ENCODE assay signal across 24 mouse cellular contexts in genomic region chr5:105909209-105909608, GRCm38 (mm10). TPM values are rescaled to one million over a fixed set of nuclear protein-coding genes. Genes with fewer than 3 reads are reported as not detected.
A peak's percentile ranks its signal among the peaks of the same experiment; 100 is the strongest.
DNase-seq lines count a peak whose midpoint lies in the region; ATAC-seq and TF ChIP-seq lines count a peak whose summit lies in the region.
"Had no signal": no experiment of that assay in that cellular context is flagged by ENCODE, and none has a peak within 500 bp of the region (broad histone marks: within the 10 kb centered on the region; RNA-seq: fewer than 3 reads in every experiment).

No protein-coding gene starts in this region.

- no peak overlapping the region for H3K9ac ChIP-seq in lung, postnatal 0 days (replicated peaks; ENCODE audit: low read depth)
- H3K9ac ChIP-seq: embryonic facial prominence, embryonic 13.5 days; forebrain, embryonic 12.5 days; forebrain, embryonic 15.5 days; hindbrain, embryonic 12.5 days; hindbrain, embryonic 15.5 days had no signal

- H3K27ac ChIP-seq in lung, postnatal 0 days (ENCODE audit: low read length): no peak overlapping the region
- H3K27ac ChIP-seq: embryonic facial prominence, embryonic 10.5 days; embryonic facial prominence, embryonic 13.5 days; forebrain, embryonic 12.5 days; forebrain, embryonic 15.5 days; hindbrain, embryonic 12.5 days; hindbrain, embryonic 15.5 days had no signal

- H3K4me1 ChIP-seq in lung, postnatal 0 days (ENCODE audit: insufficient read depth, low read depth, low read length): no peaks in the 10 kb centered on the region; the same call in 1 of the 2 replicates
- H3K4me1 ChIP-seq: embryonic facial prominence, embryonic 10.5 days; embryonic facial prominence, embryonic 13.5 days; forebrain, embryonic 12.5 days; forebrain, embryonic 15.5 days; hindbrain, embryonic 12.5 days; hindbrain, embryonic 15.5 days had no signal

- H3K27me3 ChIP-seq in lung, postnatal 0 days (replicated peaks; ENCODE audit: insufficient read depth, low read length): no peaks in the 10 kb centered on the region
- H3K27me3 ChIP-seq: embryonic facial prominence, embryonic 13.5 days; forebrain, embryonic 12.5 days; forebrain, embryonic 15.5 days; hindbrain, embryonic 12.5 days; hindbrain, embryonic 15.5 days had no signal

- peaks cover 20% of the 10 kb centered on the region; the same call in 1 of the 2 replicates for H3K36me3 ChIP-seq in lung, postnatal 0 days (ENCODE audit: insufficient read depth, low read length)

- peak; percentile 83 for ATAC-seq in lung, postnatal 0 days
- ATAC-seq in megakaryocyte progenitor cell, adult 5-6 weeks (replicated peaks; ENCODE audit: poor library complexity): peak; percentile 46
- ATAC-seq: activated CD4-positive, CD25-positive, alpha-beta regulatory T cell, adult 4 months; forebrain, embryonic 15.5 days had no signal

- no peak for TF ChIP-seq CTCF in lung, postnatal 0 days (IDR thresholded peaks at IDR 0.05)

- DNase-seq in adrenal gland, postnatal 14 days: peak; percentile 12
- DNase-seq in adrenal gland, adult 18-20 months (ENCODE audit: low spot score in 2 of 2): no peak
- DNase-seq in lung, postnatal 0 days (ENCODE audit: low spot score): peak; percentile 68
- DNase-seq in lung, postnatal 14 days: no peak
- DNase-seq in adipocyte (ENCODE audit: low spot score): peak; percentile 12
- DNase-seq in layer of hippocampus, postnatal 36 days: no peak
- DNase-seq: adrenal gland, adult 2 months; adrenal gland, postnatal 25 days; cerebellum, adult 11-12 months; cerebellum, adult 8-10 months; cerebellum, postnatal 10 days; cerebellum, postnatal 36 days; embryo, embryonic 11 days; gastrocnemius, postnatal 25 days had no signal

- 59% methylated on average over 5 of the region's 5 CpGs for WGBS in lung, postnatal 0 days

- H3K4me3 ChIP-seq in lung, postnatal 0 days (ENCODE audit: low read depth, low read length): no peak overlapping the region
- H3K4me3 ChIP-seq: embryonic facial prominence, embryonic 10.5 days; embryonic facial prominence, embryonic 13.5 days; erythroblast, embryonic 14.5 days; forebrain, embryonic 12.5 days; forebrain, embryonic 15.5 days; hindbrain, embryonic 12.5 days; hindbrain, embryonic 15.5 days had no signal

- TF ChIP-seq EP300 in lung, postnatal 0 days (IDR thresholded peaks at IDR 0.05): no peak

- no peak overlapping the region for H3K4me2 ChIP-seq in lung, postnatal 0 days (replicated peaks; ENCODE audit: low read depth, low read length)
- H3K4me2 ChIP-seq: embryonic facial prominence, embryonic 13.5 days; forebrain, embryonic 12.5 days; forebrain, embryonic 15.5 days; heart, embryonic 11.5 days; hindbrain, embryonic 12.5 days; hindbrain, embryonic 15.5 days had no signal

- no peaks in the 10 kb centered on the region for H3K9me3 ChIP-seq in lung, postnatal 0 days (ENCODE audit: low read length)
- H3K9me3 ChIP-seq: embryonic facial prominence, embryonic 10.5 days; embryonic facial prominence, embryonic 13.5 days; forebrain, embryonic 12.5 days; forebrain, embryonic 15.5 days; hindbrain, embryonic 12.5 days; hindbrain, embryonic 15.5 days had no signal

RNA-seq across cellular contexts. Expression of gene Zfp326, which starts 32.8 kb away (rescaled TPM):
- 29.8 and 30.5 TPM in 2 replicates for total RNA-seq in adrenal gland, postnatal 14 days (2021)
- 10 to 100 TPM; 26.3 to 26.4 TPM for total RNA-seq in adrenal gland, adult 18-20 months (2021)
- 28.5 and 31.1 TPM in 2 replicates for polyA plus RNA-seq in lung, postnatal 0 days (2015; fragmentation: Nextera tagmentation; extraction: Ambion mirVana)
- 33.9 and 38.5 TPM in 2 replicates for total RNA-seq in megakaryocyte progenitor cell, adult 5-6 weeks (2015)
- 26.1 and 37.4 TPM in 2 replicates for total RNA-seq in megakaryocyte progenitor cell, adult 5-6 weeks (2017)
- total RNA-seq in layer of hippocampus, postnatal 36 days (2021): 10 to 100 TPM; 38.8 to 41.3 TPM

Comparison
In these comparisons a context has a peak if more than half of its experiments do, and no peak if none do; other contexts are left out.
1. DNase-seq: peak in adrenal gland, postnatal 14 days (single experiment), lung, postnatal 0 days (single experiment) and adipocyte (single experiment); none in adrenal gland, adult 18-20 months (0 of 2), lung, postnatal 14 days (single experiment) and layer of hippocampus, postnatal 36 days (0 of 2).